Comparison of ENCODE assay signal across 11 mouse cellular contexts in the genomic region with DNA sequence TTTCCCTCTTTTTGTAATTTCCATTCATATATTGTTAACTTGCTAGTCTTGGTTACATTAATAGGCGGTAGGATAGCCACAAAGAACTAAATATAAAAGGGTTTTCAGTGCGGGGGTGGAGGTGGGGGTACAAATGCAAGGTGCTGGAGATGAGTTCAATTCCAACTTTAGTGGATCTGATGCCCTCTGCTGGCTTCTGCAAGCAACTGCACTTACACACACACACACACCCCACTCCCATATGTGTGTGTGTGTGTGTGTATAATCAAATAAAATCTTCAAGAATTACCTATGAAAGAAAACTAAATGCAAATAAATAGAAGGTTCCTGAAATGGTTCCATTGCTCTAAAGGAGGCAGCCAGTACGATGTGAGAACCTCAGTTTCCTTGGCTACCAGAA. TPM values are rescaled to one million over a fixed set of nuclear protein-coding genes. Genes with fewer than 3 reads are reported as not detected.
DNase-seq lines count a peak whose midpoint lies in the region; ATAC-seq and TF ChIP-seq lines count a peak whose summit lies in the region.
"Had no signal": no experiment of that assay in that cellular context is flagged by ENCODE, and none has a peak within 500 bp of the region (broad histone marks: within the 10 kb centered on the region; RNA-seq: fewer than 3 reads in every experiment).

No protein-coding gene starts in this region.

- no peak for TF ChIP-seq EP300 in liver, postnatal 0 days (IDR thresholded peaks at IDR 0.05; ENCODE audit: low read depth)

- H3K9me3 ChIP-seq in liver, postnatal 0 days (ENCODE audit: low read length) = no peaks in the 10 kb centered on the region
- no peaks in the 10 kb centered on the region for H3K9me3 ChIP-seq in liver, embryonic 11.5 days (ENCODE audit: control insufficient read depth, low read length)
- H3K9me3 ChIP-seq: forebrain, embryonic 15.5 days; G1E had no signal

- TF ChIP-seq CTCF in liver, postnatal 0 days (IDR thresholded peaks at IDR 0.05; ENCODE audit: low read depth) = peak; percentile 73
- TF ChIP-seq CTCF in bone marrow, adult 2 months (IDR thresholded peaks at IDR 0.05; ENCODE audit: control insufficient read depth, insufficient read depth, low read length) = peak; percentile 59

- no peaks in the 10 kb centered on the region for H3K36me3 ChIP-seq in liver, postnatal 0 days (replicated peaks; ENCODE audit: insufficient read depth, low read length)
- H3K36me3 ChIP-seq in liver, embryonic 11.5 days (ENCODE audit: control insufficient read depth, insufficient read depth, low read length) = no peaks in the 10 kb centered on the region
- H3K36me3 ChIP-seq: forebrain, embryonic 15.5 days; G1E had no signal

- no peak overlapping the region for H3K4me2 ChIP-seq in liver, postnatal 0 days (ENCODE audit: low read depth, low read length)
- no peak overlapping the region for H3K4me2 ChIP-seq in liver, embryonic 11.5 days
- H3K4me2 ChIP-seq: forebrain, embryonic 15.5 days had no signal

- 0 out of 2 replicates have a peak, but pooled peaks cover 11% of the 10 kb centered on the region for H3K27me3 ChIP-seq in liver, postnatal 0 days (ENCODE audit: insufficient read depth, low read length)
- H3K27me3 ChIP-seq in liver, embryonic 11.5 days (replicated peaks; ENCODE audit: control insufficient read depth, insufficient read depth, low read length) = peaks cover 8% of the 10 kb centered on the region
- H3K27me3 ChIP-seq: forebrain, embryonic 15.5 days had no signal

- no peaks in the 10 kb centered on the region for H3K4me1 ChIP-seq in liver, postnatal 0 days (ENCODE audit: insufficient read depth)
- no peaks in the 10 kb centered on the region for H3K4me1 ChIP-seq in liver, embryonic 11.5 days (replicated peaks; ENCODE audit: control insufficient read depth, insufficient read depth, low read length)
- H3K4me1 ChIP-seq in bone marrow, adult 2 months (ENCODE audit: control insufficient read depth, insufficient read depth, low read length) = no peaks in the 10 kb centered on the region
- H3K4me1 ChIP-seq: forebrain, embryonic 15.5 days had no signal

- whole genome bisulfite sequencing in liver, postnatal 0 days (ENCODE audit: insufficient replicate concordance) = 42% methylated on average over 3 of the region's 3 CpGs
- 57% methylated on average over 3 of the region's 3 CpGs for WGBS in liver, embryonic 11.5 days
- 44% methylated on average over 3 of the region's 3 CpGs for WGBS in bone marrow, adult 2 months

- DNase-seq in cerebellum, adult 8-10 months = peak; percentile 24
- DNase-seq in cerebellum, adult 9-11 months = no peak
- DNase-seq in liver, postnatal 0 days = peak; percentile 27
- DNase-seq in liver, embryonic 11.5 days (ENCODE audit: low spot score) = no peak
- no peak for DNase-seq in adrenal gland, postnatal 4 days (ENCODE audit: low spot score in 2 of 2)
- DNase-seq in left cerebral cortex, adult 8-10 months (ENCODE audit: low spot score in 2 of 2) = no peak

- no peak overlapping the region for H3K9ac ChIP-seq in liver, postnatal 0 days (replicated peaks)
- no peak overlapping the region for H3K9ac ChIP-seq in liver, embryonic 11.5 days (ENCODE audit: low read depth, low read length)
- H3K9ac ChIP-seq: forebrain, embryonic 15.5 days had no signal

- ATAC-seq in liver, postnatal 0 days = no peak
- no peak for ATAC-seq in liver, embryonic 11.5 days (replicated peaks; ENCODE audit: low FRiP score)
- 0 out of 2 replicates have a peak, but pooled peaks have one; percentile 50 for ATAC-seq in monocyte, adult 5-6 weeks (replicated peaks; ENCODE audit: insufficient number of reproducible peaks, low FRiP score, low TSS enrichment, poor library complexity, severe bottlenecking)
- ATAC-seq: forebrain, embryonic 15.5 days had no signal

- no peak for TF ChIP-seq POLR2A in bone marrow, adult 2 months (IDR thresholded peaks at IDR 0.05; ENCODE audit: borderline replicate concordance, control insufficient read depth, low read depth, low read length)

- H3K4me3 ChIP-seq in liver, postnatal 0 days (ENCODE audit: low read depth, low read length) = no peak overlapping the region
- H3K4me3 ChIP-seq in liver, embryonic 11.5 days (ENCODE audit: low read depth, low read length) = no peak overlapping the region
- H3K4me3 ChIP-seq in bone marrow, adult 2 months (replicated peaks; ENCODE audit: control insufficient read depth, low read depth, low read length) = no peak overlapping the region
- H3K4me3 ChIP-seq: forebrain, embryonic 15.5 days had no signal

- no peak overlapping the region for H3K27ac ChIP-seq in liver, postnatal 0 days (ENCODE audit: low read depth)
- no peak overlapping the region for H3K27ac ChIP-seq in liver, embryonic 11.5 days (ENCODE audit: low read depth, low read length)
- no peak overlapping the region for H3K27ac ChIP-seq in bone marrow, adult 2 months (ENCODE audit: control insufficient read depth, insufficient read depth, low read depth, low read length, poor library complexity)
- H3K27ac ChIP-seq: forebrain, embryonic 15.5 days had no signal

RNA-seq across cellular contexts. Expression of gene Olfr222, which starts 6.7 kb away (rescaled TPM):
- polyA plus RNA-seq in liver, postnatal 0 days (2015; fragmentation: Nextera tagmentation; extraction: Ambion mirVana) = not detected in 2 replicates
- not detected in 2 replicates for polyA plus RNA-seq in liver, embryonic 11.5 days (2014; fragmentation: Nextera tagmentation; extraction: Ambion mirVana)
- polyA plus RNA-seq in bone marrow, adult 2 months (2011; ENCODE audit: insufficient read depth, insufficient read length, low replicate concordance, missing spikeins) = not detected in 2 replicates
- not detected in 3 replicates for total RNA-seq in monocyte, adult 5-6 weeks (2017)
- not detected for total RNA-seq in adrenal gland, postnatal 4 days (2021)
- total RNA-seq in left cerebral cortex, adult 8-10 months (2022) = not detected
- total RNA-seq: G1E; layer of hippocampus, adult 8-10 months had no signal
- polyA plus RNA-seq: forebrain, embryonic 15.5 days; G1E had no signal

RNA-seq across cellular contexts. Expression of gene Olfr223, which starts 23.8 kb away (rescaled TPM):
- not detected in 2 replicates for polyA plus RNA-seq in liver, postnatal 0 days (2015; fragmentation: Nextera tagmentation; extraction: Ambion mirVana)
- not detected in 2 replicates for polyA plus RNA-seq in liver, embryonic 11.5 days (2014; fragmentation: Nextera tagmentation; extraction: Ambion mirVana)
- polyA plus RNA-seq in bone marrow, adult 2 months (2011; ENCODE audit: insufficient read depth, insufficient read length, low replicate concordance, missing spikeins) = not detected in 2 replicates
- not detected in 3 replicates for total RNA-seq in monocyte, adult 5-6 weeks (2017)
- not detected for total RNA-seq in adrenal gland, postnatal 4 days (2021)
- total RNA-seq in left cerebral cortex, adult 8-10 months (2022) = not detected
- total RNA-seq: G1E; layer of hippocampus, adult 8-10 months had no signal
- polyA plus RNA-seq: forebrain, embryonic 15.5 days; G1E had no signal

RNA-seq across cellular contexts. Expression of gene Nlrp3, which starts 27.9 kb away (rescaled TPM):
- 0.80 and 0.91 TPM in 2 replicates for polyA plus RNA-seq in liver, postnatal 0 days (2015; fragmentation: Nextera tagmentation; extraction: Ambion mirVana)
- 0.34 and 0.39 TPM in 2 replicates for polyA plus RNA-seq in liver, embryonic 11.5 days (2014; fragmentation: Nextera tagmentation; extraction: Ambion mirVana)
- 4.1 and 4.2 TPM in 2 replicates for polyA plus RNA-seq in bone marrow, adult 2 months (2011; ENCODE audit: insufficient read depth, insufficient read length, low replicate concordance, missing spikeins)
- total RNA-seq in monocyte, adult 5-6 weeks (2017) = 35.2 to 49.8 TPM (median 49.4 TPM) in 3 replicates
- under 1 TPM; 0.84 to 0.85 TPM for total RNA-seq in adrenal gland, postnatal 4 days (2021)
- total RNA-seq in left cerebral cortex, adult 8-10 months (2022) = 1 to 10 TPM; 1.3 to 4.3 (median 1.9) TPM
- polyA plus RNA-seq: G1E had no signal

RNA-seq across cellular contexts. Expression of gene Zkscan17, which starts 42.8 kb away (rescaled TPM):
- polyA plus RNA-seq in liver, postnatal 0 days (2015; fragmentation: Nextera tagmentation; extraction: Ambion mirVana) = 5.2 and 5.4 TPM in 2 replicates
- 16.8 TPM in 2 replicates for polyA plus RNA-seq in liver, embryonic 11.5 days (2014; fragmentation: Nextera tagmentation; extraction: Ambion mirVana)
- 4.2 and 7.9 TPM in 2 replicates for polyA plus RNA-seq in bone marrow, adult 2 months (2011; ENCODE audit: insufficient read depth, insufficient read length, low replicate concordance, missing spikeins)
- 8.6 to 18.8 TPM (median 11.6 TPM) in 3 replicates for total RNA-seq in monocyte, adult 5-6 weeks (2017)
- 10 to 100 TPM; 37.3 to 38.1 TPM for total RNA-seq in adrenal gland, postnatal 4 days (2021)
- total RNA-seq in left cerebral cortex, adult 8-10 months (2022) = 10 to 100 TPM in 3 of 4 experiments, 1 to 10 TPM in 1; 9.6 to 11.9 (median 10.5) TPM

Comparison
In these comparisons a context has a peak if more than half of its experiments do, and no peak if none do; other contexts are left out.
1. DNase-seq: peak in cerebellum, adult 8-10 months (single experiment) and liver, postnatal 0 days (single experiment); none in cerebellum, adult 9-11 months (single experiment), liver, embryonic 11.5 days (single experiment), adrenal gland, postnatal 4 days (0 of 2) and left cerebral cortex, adult 8-10 months (0 of 2).